Mouse (Mus musculus): Measurements from ENCODE around the gene Atoh8.

DNA sequence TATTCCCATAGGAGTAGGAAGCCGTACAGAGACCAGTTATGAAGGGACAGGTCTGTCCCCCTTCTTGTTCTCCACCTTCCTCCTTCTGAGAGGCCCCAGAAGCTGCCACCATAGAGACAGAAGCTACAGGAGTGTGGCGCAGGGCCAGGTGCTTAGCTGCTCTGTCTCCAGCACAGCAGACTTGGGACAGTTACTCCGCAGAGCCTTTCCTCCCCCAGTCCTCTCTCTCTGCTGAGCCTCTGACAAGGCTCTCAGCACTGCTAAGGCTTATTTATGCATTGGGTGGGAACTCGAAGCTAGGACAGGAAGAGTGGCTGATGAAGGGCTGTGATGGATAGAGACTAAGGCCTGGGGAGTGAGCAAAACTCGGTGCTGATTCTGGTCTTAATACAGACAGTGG is 15.8 kb downstream of the Atoh8 start:
- TF ChIP-seq CTCF (IDR thresholded peaks at IDR 0.05; ENCODE audit: low read depth) (no peak), EP300 (IDR thresholded peaks at IDR 0.05; ENCODE audit: low read depth) (no peak)
